Mouse (Mus musculus): ENCODE measurements at regions not wholly inside any gene's neighbourhood (a gene's known extent, or its start where the extent isn't known, plus 50 kb on each side); places are given as distances from the start of the nearest gene placed in this dataset.

GRCm38 (mm10) chr8:26229548-26229947, 110.2 kb downstream of the Gm45692 start:
- TF ChIP-seq CTCF (IDR thresholded peaks at IDR 0.05; ENCODE audit: low read depth, low read length), result no peak
- no peak for TF ChIP-seq TAL1 (conservative IDR thresholded peaks at IDR 0.05; ENCODE audit: low read depth, low read length)
- no peak for TF ChIP-seq POLR2AphosphoS5 (IDR thresholded peaks at IDR 0.05; ENCODE audit: insufficient replicate concordance, low read depth, low read length)
- no peak for TF ChIP-seq GATA1 (IDR thresholded peaks at IDR 0.05; ENCODE audit: borderline replicate concordance, low read length)
- no peak for TF ChIP-seq GATA2 (IDR thresholded peaks at IDR 0.05; ENCODE audit: borderline replicate concordance, low read depth, low read length)
